Mouse (Mus musculus) c-Kit-positive CD71-negative TER-119-negative erythroid progenitor cells, embryonic 14.5 days (primary cell): ENCODE data around the gene Sec61a2.

ENCODE experiments used
- DNase-seq: peaks from one replicate; pipeline ENCODE4 v3.0.0-alpha.2; 2013; ENCODE audit warnings: low read depth

Sec61a2 gene

GRCm38 (mm10) chr2:5894843-5895570 is at the start of gene Sec61a2:
Gene Sec61a2 (minus strand): TSS chr2:5895432.
- peak; percentile 96 for DNase-seq

GRCm38 (mm10) chr2:5943071-5943470 is 47.8 kb upstream of the Sec61a2 start:
- DNase-seq = no peak

- DNase-seq = no peak
These were observed 47.3 kb upstream of the Sec61a2 start, which contains the start of gene Dhtkd1 for GRCm38 (mm10) chr2:5942416-5943032. Gene Dhtkd1 (minus strand): TSS chr2:5942792.

- no peak for DNase-seq
These were observed 46.7 kb upstream of the Sec61a2 start for GRCm38 (mm10) chr2:5941861-5942415.

- no peak for DNase-seq
These were observed 45.7 kb upstream of the Sec61a2 start for GRCm38 (mm10) chr2:5940936-5941335.

- no peak for DNase-seq
These were observed 44.7 kb upstream of the Sec61a2 start for GRCm38 (mm10) chr2:5939911-5940310.

- DNase-seq = no peak
These were observed 44.1 kb upstream of the Sec61a2 start for GRCm38 (mm10) chr2:5939319-5939718.

- no peak for DNase-seq
These were observed 41.3 kb upstream of the Sec61a2 start for GRCm38 (mm10) chr2:5936550-5936949.

- no peak for DNase-seq
These were observed 40.8 kb upstream of the Sec61a2 start for GRCm38 (mm10) chr2:5936068-5936467.

- no peak for DNase-seq
These were observed 39.7 kb upstream of the Sec61a2 start for GRCm38 (mm10) chr2:5934936-5935335.

- DNase-seq = no peak
These were observed 36.7 kb upstream of the Sec61a2 start for GRCm38 (mm10) chr2:5931938-5932337.

GRCm38 (mm10) chr2:5930291-5931054 is 35.2 kb upstream of the Sec61a2 start:
- no peak for DNase-seq

GRCm38 (mm10) chr2:5929793-5930192 is 34.6 kb upstream of the Sec61a2 start:
- no peak for DNase-seq

- DNase-seq = no peak
These were observed 32.2 kb upstream of the Sec61a2 start for GRCm38 (mm10) chr2:5927481-5927880.

- no peak for DNase-seq
These were observed 28.6 kb upstream of the Sec61a2 start for GRCm38 (mm10) chr2:5923786-5924185.

GRCm38 (mm10) chr2:5922823-5923222 is 27.6 kb upstream of the Sec61a2 start:
- no peak for DNase-seq

- DNase-seq = no peak
These were observed 16.2 kb upstream of the Sec61a2 start for GRCm38 (mm10) chr2:5911282-5911965.

- DNase-seq = peak; percentile 47
These were observed 11.4 kb upstream of the Sec61a2 start for GRCm38 (mm10) chr2:5906625-5907024.

- no peak for DNase-seq
These were observed 10.9 kb upstream of the Sec61a2 start for GRCm38 (mm10) chr2:5906092-5906491.

- no peak for DNase-seq
These were observed 4.9 kb upstream of the Sec61a2 start for GRCm38 (mm10) chr2:5900145-5900544.

GRCm38 (mm10) chr2:5894296-5894695 is 936 bp downstream of the Sec61a2 start:
- DNase-seq = no peak

- no peak for DNase-seq
These were observed 5.8 kb downstream of the Sec61a2 start for GRCm38 (mm10) chr2:5889412-5889811.
